ENCODE assay signal across 8 mouse cellular contexts in genomic region chr10:81455181-81455895, GRCm38 (mm10). TPM values are rescaled to one million over a fixed set of nuclear protein-coding genes. Genes with fewer than 3 reads are reported as not detected.
DNase-seq lines count a peak whose midpoint lies in the region; ATAC-seq and TF ChIP-seq lines count a peak whose summit lies in the region.

Gene Nfic, minus strand, starts transcription at chr10:81455635.

- no peak within 1 kb of the TSS for H3K4me2 ChIP-seq in kidney, embryonic 14.5 days (replicated peaks; ENCODE audit: low read depth, low read length)
- H3K4me2 ChIP-seq in embryonic facial prominence, embryonic 13.5 days: no peak within 1 kb of the TSS
- H3K4me2 ChIP-seq in heart, embryonic 16.5 days (ENCODE audit: low read depth, low read length): no peak within 1 kb of the TSS

- 61% methylated on average over 28 of the region's 28 CpGs for WGBS in kidney, embryonic 14.5 days
- WGBS in embryonic facial prominence, embryonic 13.5 days: 66% methylated on average over 28 of the region's 28 CpGs
- WGBS in heart, embryonic 16.5 days: 57% methylated on average over 28 of the region's 28 CpGs
- 56% methylated on average over 28 of the region's 28 CpGs for WGBS in small intestine, adult 2 months

- H3K27me3 ChIP-seq in kidney, embryonic 14.5 days (ENCODE audit: control insufficient read depth, insufficient read depth, low read length): peaks cover 90% of the 10 kb centered on the region
- H3K27me3 ChIP-seq in embryonic facial prominence, embryonic 13.5 days: peaks cover 99% of the 10 kb centered on the region
- peaks cover 80% of the 10 kb centered on the region for H3K27me3 ChIP-seq in heart, embryonic 16.5 days (ENCODE audit: control insufficient read depth, insufficient read depth, low read length)
- H3K27me3 ChIP-seq in small intestine, adult 2 months (ENCODE audit: control insufficient read depth, insufficient read depth, low read length): peaks cover 29% of the 10 kb centered on the region

- intact Hi-C loops in left cerebral cortex, postnatal 14 days (cut with DNase I): no loop called here

- H3K36me3 ChIP-seq in kidney, embryonic 14.5 days (ENCODE audit: control insufficient read depth, insufficient read depth, low read length): no peaks in the 10 kb centered on the region
- no peaks in the 10 kb centered on the region for H3K36me3 ChIP-seq in embryonic facial prominence, embryonic 13.5 days
- no peaks in the 10 kb centered on the region for H3K36me3 ChIP-seq in heart, embryonic 16.5 days (ENCODE audit: control insufficient read depth, insufficient read depth)
- H3K36me3 ChIP-seq in small intestine, adult 2 months (ENCODE audit: control insufficient read depth, insufficient read depth, low read length): no peaks in the 10 kb centered on the region

- no peak for ATAC-seq in kidney, embryonic 14.5 days (ENCODE audit: low FRiP score, low TSS enrichment)
- ATAC-seq in CD4-positive, CD25-positive, alpha-beta regulatory T cell, adult 4 months: no peak
- no peak for ATAC-seq in embryonic facial prominence, embryonic 13.5 days (ENCODE audit: insufficient number of reproducible peaks, insufficient read depth, low FRiP score, low TSS enrichment, low read depth)
- no peak for ATAC-seq in heart, embryonic 16.5 days (replicated peaks; ENCODE audit: extremely low read depth, insufficient read depth, low FRiP score)

- no peak within 1 kb of the TSS for H3K4me3 ChIP-seq in kidney, embryonic 14.5 days (ENCODE audit: low read length)
- H3K4me3 ChIP-seq in embryonic facial prominence, embryonic 13.5 days: no peak within 1 kb of the TSS
- no peak within 1 kb of the TSS for H3K4me3 ChIP-seq in heart, embryonic 16.5 days (ENCODE audit: low read length)
- H3K4me3 ChIP-seq in small intestine, adult 2 months (ENCODE audit: low read depth, low read length): no peak within 1 kb of the TSS

- no peaks in the 10 kb centered on the region for H3K9me3 ChIP-seq in kidney, embryonic 14.5 days (ENCODE audit: control insufficient read depth, low read length)
- no peaks in the 10 kb centered on the region for H3K9me3 ChIP-seq in embryonic facial prominence, embryonic 13.5 days
- no peaks in the 10 kb centered on the region for H3K9me3 ChIP-seq in heart, embryonic 16.5 days (replicated peaks; ENCODE audit: control insufficient read depth, low read length)

- TF ChIP-seq POLR2A in small intestine, adult 2 months (IDR thresholded peaks at IDR 0.05; ENCODE audit: low read depth, low read length): no peak

- no peak for DNase-seq in kidney, adult 9 months
- no peak for DNase-seq in left cerebral cortex, postnatal 14 days (ENCODE audit: low spot score in 2 of 2)
- no peak for DNase-seq in urinary bladder, postnatal 10 days (ENCODE audit: low spot score)

- H3K27ac ChIP-seq in kidney, embryonic 14.5 days (ENCODE audit: low read depth, low read length): no peak within 1 kb of the TSS
- no peak within 1 kb of the TSS for H3K27ac ChIP-seq in embryonic facial prominence, embryonic 13.5 days
- H3K27ac ChIP-seq in heart, embryonic 16.5 days (ENCODE audit: low read length): no peak within 1 kb of the TSS
- no peak within 1 kb of the TSS for H3K27ac ChIP-seq in small intestine, adult 2 months (ENCODE audit: insufficient read depth, low read depth, low read length)

- H3K9ac ChIP-seq in kidney, embryonic 14.5 days (ENCODE audit: low read depth, low read length): no peak within 1 kb of the TSS
- no peak within 1 kb of the TSS; the same call in 1 of the 2 replicates for H3K9ac ChIP-seq in embryonic facial prominence, embryonic 13.5 days
- no peak within 1 kb of the TSS for H3K9ac ChIP-seq in heart, embryonic 16.5 days (ENCODE audit: low read length)

- TF ChIP-seq CTCF in small intestine, adult 2 months (IDR thresholded peaks at IDR 0.05; ENCODE audit: extremely low read depth, insufficient read length, insufficient replicate concordance, low read depth, low read length): no peak

- H3K4me1 ChIP-seq in kidney, embryonic 14.5 days (ENCODE audit: control insufficient read depth, insufficient read depth, low read length): no peaks in the 10 kb centered on the region
- peaks cover 11% of the 10 kb centered on the region for H3K4me1 ChIP-seq in embryonic facial prominence, embryonic 13.5 days
- peaks cover 3% of the 10 kb centered on the region; the same call in 1 of the 2 replicates for H3K4me1 ChIP-seq in heart, embryonic 16.5 days (ENCODE audit: control insufficient read depth, insufficient read depth, low read length)
- peaks cover 3% of the 10 kb centered on the region for H3K4me1 ChIP-seq in small intestine, adult 2 months (ENCODE audit: control insufficient read depth, insufficient read depth, insufficient read length, low read length)

RNA-seq across cellular contexts. Expression of gene Nfic, which starts in this region (rescaled TPM):
- polyA plus RNA-seq in kidney, embryonic 14.5 days (2014; fragmentation: Nextera tagmentation; extraction: Ambion mirVana): 47.3 and 59.0 TPM in 2 replicates
- 10 to 100 TPM; 14.2 to 19.2 TPM for polyA plus RNA-seq in CD4-positive, CD25-positive, alpha-beta regulatory T cell, adult 4 months (2017; shearing (Covaris generic))
- 87.0 and 96.1 TPM in 2 replicates for polyA plus RNA-seq in embryonic facial prominence, embryonic 13.5 days (2015; fragmentation: Nextera tagmentation; extraction: Ambion mirVana)
- 54.7 and 61.1 TPM in 2 replicates for polyA plus RNA-seq in heart, embryonic 16.5 days (2015; fragmentation: Nextera tagmentation; extraction: Ambion mirVana)
- 10 to 100 TPM; 67.0 to 69.8 TPM for total RNA-seq in left cerebral cortex, postnatal 14 days (2021)
- polyA plus RNA-seq in small intestine, adult 2 months (2012; rRNA removed): 15.5 and 19.4 TPM in 2 replicates
